Comparison of ENCODE assay signal across 19 mouse cellular contexts in the genomic region with DNA sequence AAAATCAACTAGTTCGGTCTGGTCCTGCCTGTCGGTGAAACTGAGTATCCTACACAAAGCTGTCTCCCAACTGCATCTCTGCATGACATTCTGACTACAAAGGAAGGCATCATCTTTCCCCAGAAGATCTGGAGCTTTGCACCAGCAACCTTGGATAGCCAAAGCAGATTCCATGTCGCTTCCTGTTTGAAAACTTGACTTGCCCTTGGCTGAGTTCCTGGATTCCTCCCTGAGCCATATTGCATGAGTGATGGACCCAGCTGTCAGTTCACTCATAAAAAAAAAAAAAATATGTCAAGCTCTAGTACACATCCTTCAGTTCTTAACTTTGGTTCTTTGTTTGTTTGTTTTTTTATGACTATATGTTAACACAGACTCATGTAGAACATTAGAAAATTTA. TPM values are rescaled to one million over a fixed set of nuclear protein-coding genes. Genes with fewer than 3 reads are reported as not detected.
DNase-seq lines count a peak whose midpoint lies in the region; ATAC-seq and TF ChIP-seq lines count a peak whose summit lies in the region.
"Had no signal": no experiment of that assay in that cellular context is flagged by ENCODE, and none has a peak within 500 bp of the region (broad histone marks: within the 10 kb centered on the region; RNA-seq: fewer than 3 reads in every experiment).

No protein-coding gene starts in this region.

- H3K4me2 ChIP-seq in limb, embryonic 14.5 days (replicated peaks; ENCODE audit: low read depth, low read length, severe bottlenecking) = no peak overlapping the region
- H3K4me2 ChIP-seq: embryonic facial prominence, embryonic 15.5 days; hindbrain, embryonic 15.5 days; limb, embryonic 13.5 days had no signal

- no peak overlapping the region; the same call in 1 of the 2 replicates for H3K27ac ChIP-seq in gastrocnemius, adult 2 months
- H3K27ac ChIP-seq in limb, embryonic 14.5 days (replicated peaks; ENCODE audit: low read depth, low read length) = no peak overlapping the region
- no peak overlapping the region for H3K27ac ChIP-seq in limb, embryonic 10.5 days
- H3K27ac ChIP-seq: embryonic facial prominence, embryonic 15.5 days; hindbrain, embryonic 15.5 days; layer of hippocampus, adult 2 months; left cerebral cortex, adult 2 months; limb, embryonic 13.5 days; midbrain, embryonic 10.5 days; stomach, postnatal 0 days had no signal

- intact Hi-C loops in gastrocnemius, adult 2 months (cut with DNase I) = no loop called here
- intact Hi-C loops in gastrocnemius, postnatal 36 days (cut with DNase I) = no loop called here

- no peak for ATAC-seq in limb, embryonic 14.5 days (ENCODE audit: low FRiP score, low read depth)
- ATAC-seq: liver, postnatal 0 days had no signal

- 73% methylated on average over 3 of the region's 3 CpGs for WGBS in limb, embryonic 14.5 days
- WGBS in limb, embryonic 10.5 days = 92% methylated on average over 3 of the region's 3 CpGs

- H3K9me3 ChIP-seq in limb, embryonic 14.5 days (ENCODE audit: control insufficient read depth, low read length) = no peaks in the 10 kb centered on the region
- no peaks in the 10 kb centered on the region for H3K9me3 ChIP-seq in limb, embryonic 10.5 days (replicated peaks)
- H3K9me3 ChIP-seq: embryonic facial prominence, embryonic 15.5 days; hindbrain, embryonic 15.5 days; limb, embryonic 13.5 days; midbrain, embryonic 10.5 days had no signal

- TF ChIP-seq CTCF in gastrocnemius, adult 2 months (IDR thresholded peaks at IDR 0.05) = no peak

- TF ChIP-seq POLR2A in limb, embryonic 14.5 days (IDR thresholded peaks at IDR 0.05; ENCODE audit: borderline replicate concordance, extremely low read depth, insufficient read depth, insufficient read length) = no peak

- peak; percentile 34 for DNase-seq in gastrocnemius, adult 2 months
- DNase-seq in gastrocnemius, postnatal 36 days = no peak
- DNase-seq in limb, embryonic 14.5 days (ENCODE audit: low spot score) = peak; percentile 40
- DNase-seq in limb, embryonic 10.5 days (ENCODE audit: low spot score) = no peak
- peak; percentile 64 for DNase-seq in NIH3T3 (ENCODE audit: low read depth)
- DNase-seq in adrenal gland, postnatal 14 days = peak; percentile 44
- no peak for DNase-seq in thymus, postnatal 10 days (ENCODE audit: low spot score in 2 of 2)
- DNase-seq: heart, postnatal 10 days; kidney, adult 11 months; liver, postnatal 0 days; thymus, postnatal 25 days had no signal

- no peak overlapping the region for H3K4me3 ChIP-seq in gastrocnemius, adult 2 months
- no peak overlapping the region for H3K4me3 ChIP-seq in limb, embryonic 14.5 days (replicated peaks; ENCODE audit: low read length)
- H3K4me3 ChIP-seq in limb, embryonic 10.5 days = no peak overlapping the region
- H3K4me3 ChIP-seq: embryonic facial prominence, embryonic 15.5 days; hindbrain, embryonic 15.5 days; layer of hippocampus, adult 2 months; left cerebral cortex, adult 2 months; limb, embryonic 13.5 days; midbrain, embryonic 10.5 days had no signal

- no peak overlapping the region for H3K9ac ChIP-seq in limb, embryonic 14.5 days (ENCODE audit: low read depth, low read length, severe bottlenecking)
- H3K9ac ChIP-seq: embryonic facial prominence, embryonic 15.5 days; hindbrain, embryonic 15.5 days; limb, embryonic 13.5 days; liver, postnatal 0 days had no signal

- no peaks in the 10 kb centered on the region for H3K36me3 ChIP-seq in limb, embryonic 14.5 days (ENCODE audit: control insufficient read depth, insufficient read depth, low read length)
- H3K36me3 ChIP-seq in limb, embryonic 10.5 days = no peaks in the 10 kb centered on the region
- H3K36me3 ChIP-seq: embryonic facial prominence, embryonic 15.5 days; hindbrain, embryonic 15.5 days; limb, embryonic 13.5 days; midbrain, embryonic 10.5 days had no signal

- H3K4me1 ChIP-seq in limb, embryonic 14.5 days (ENCODE audit: control insufficient read depth, insufficient read depth, low read length) = peaks cover 19% of the 10 kb centered on the region
- peaks cover 27% of the 10 kb centered on the region for H3K4me1 ChIP-seq in limb, embryonic 10.5 days

- H3K27me3 ChIP-seq in limb, embryonic 14.5 days (ENCODE audit: control insufficient read depth, insufficient read depth, low read length) = no peaks in the 10 kb centered on the region
- H3K27me3 ChIP-seq in limb, embryonic 10.5 days (ENCODE audit: low read depth, poor library complexity, severe bottlenecking) = no peaks in the 10 kb centered on the region
- H3K27me3 ChIP-seq: CH12.LX; embryonic facial prominence, embryonic 15.5 days; hindbrain, embryonic 15.5 days; limb, embryonic 13.5 days had no signal

RNA-seq across cellular contexts. Expression of gene Akap11, which starts 4.7 kb away (rescaled TPM):
- total RNA-seq in gastrocnemius, adult 2 months (2021) = 10 to 100 TPM; 14.2 to 20.9 TPM
- total RNA-seq in gastrocnemius, postnatal 36 days (2021) = 10 to 100 TPM; 11.5 to 15.5 TPM
- polyA plus RNA-seq in limb, embryonic 14.5 days (2012; rRNA removed) = 25.0 and 26.9 TPM in 2 replicates
- 17.9 and 19.1 TPM in 2 replicates for polyA plus RNA-seq in limb, embryonic 14.5 days (2014; fragmentation: Nextera tagmentation; extraction: Ambion mirVana)
- 17.7 and 21.9 TPM in 2 replicates for polyA plus RNA-seq in limb, embryonic 10.5 days (2016; fragmentation: Nextera tagmentation; extraction: Ambion mirVana)
- 44.7 and 45.3 TPM in 2 replicates for total RNA-seq in adrenal gland, postnatal 14 days (2021)

Comparison
In these comparisons a context has a peak if more than half of its experiments do, and no peak if none do; other contexts are left out.
1. DNase-seq: peak in gastrocnemius, adult 2 months (single experiment), limb, embryonic 14.5 days (single experiment), NIH3T3 (single experiment) and adrenal gland, postnatal 14 days (single experiment); none in gastrocnemius, postnatal 36 days (0 of 2), limb, embryonic 10.5 days (single experiment) and thymus, postnatal 10 days (0 of 2).